Mouse (Mus musculus) left cerebral cortex, adult 2 months (tissue): ENCODE measurements around the gene Gpr62. TPM values are rescaled to one million over a fixed set of nuclear protein-coding genes. Genes with fewer than 3 reads are reported as not detected.

ENCODE experiments used
- DNase-seq, 2 experiments: peaks; one replicate each; pipeline ENCODE4 v3.0.0; 2021 to 2022; ENCODE audit warnings: low spot score in 2 of 2, mixed read lengths in 1 of 2; ENCODE audit errors: extremely low spot score in 1 of 2
- H3K27ac ChIP-seq: fragments of 200-600 bp; 2 replicates; pipeline ENCODE4 v1.8.1; 2022
- H3K4me3 ChIP-seq: fragments of 200-600 bp; 2 replicates; pipeline ENCODE4 v1.8.1; 2022
- CTCF ChIP-seq: fragments of 200-600 bp; IDR thresholded peaks from 2 replicates; pipeline ENCODE4 v1.8.1; 2022; ENCODE audit warnings: antibody characterized with exemption, mild to moderate bottlenecking, moderate library complexity
- intact Hi-C: fragments of 180-260 bp; cut with DNase I; formaldehyde crosslinking; loops from one replicate; pipeline ENCODE4 v1.15.1; 2025
- total RNA-seq, 2 experiments: library from RNA; stranded (reverse); gene quantifications; 2 replicates each; pipeline ENCODE4 v1.2.3; 2021

Gpr62 gene
- total RNA-seq, 2 experiments from 2014 or later: 7.4 to 7.6 TPM

DNA sequence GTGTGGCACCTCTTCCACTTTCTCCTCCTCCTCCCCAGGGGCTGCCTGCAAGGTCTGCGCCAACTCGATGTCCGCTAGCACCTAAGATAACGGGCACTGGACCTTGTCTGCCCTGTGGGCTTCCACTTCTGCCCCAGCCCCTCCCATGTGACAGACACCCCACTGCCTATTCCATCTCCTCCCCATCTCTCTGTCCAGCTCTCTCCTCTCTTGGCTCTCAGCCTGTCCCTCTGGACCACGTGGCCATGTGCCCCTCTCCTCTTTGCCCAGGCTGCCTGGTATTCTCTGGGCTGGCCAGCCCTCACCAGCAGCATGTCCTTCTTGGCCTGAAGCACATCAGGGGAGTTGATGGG is 8.0 kb upstream of the Gpr62 start:
- DNase-seq: peak; percentile 9 to 13

DNA sequence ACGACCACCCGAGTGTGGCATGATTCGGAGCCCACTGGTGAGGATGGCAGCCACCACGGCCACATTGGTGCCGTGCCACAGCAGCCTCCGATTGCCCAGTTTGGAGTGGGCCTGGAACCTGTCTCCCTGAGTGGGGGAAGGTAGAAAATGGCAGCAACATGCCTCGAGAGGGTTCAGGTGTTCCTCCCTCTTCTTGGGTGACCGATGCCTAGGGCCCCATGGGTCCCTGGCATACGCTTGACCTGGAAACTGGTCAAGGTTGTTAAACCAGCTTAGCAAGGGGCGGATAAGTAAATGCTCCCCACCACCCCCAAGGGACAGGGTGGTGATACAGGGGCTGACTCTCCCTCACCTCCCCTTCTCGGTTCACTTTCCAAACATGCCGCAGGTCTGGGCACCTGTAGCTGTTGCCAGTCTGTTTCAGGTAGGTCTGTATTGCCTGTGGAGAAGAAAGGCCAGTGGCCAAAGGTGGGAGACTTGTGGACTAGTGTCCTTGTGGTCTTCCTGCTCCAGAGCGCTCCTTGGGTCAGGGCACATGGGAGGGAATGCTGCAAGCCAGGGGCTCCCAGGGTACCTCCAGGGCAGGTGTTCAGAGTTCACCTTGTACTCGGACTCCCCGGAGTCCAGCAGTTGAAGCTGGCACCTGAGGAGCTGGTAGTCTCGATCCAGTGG is 7.5 kb upstream of the Gpr62 start:
- intact Hi-C loops: loop anchor here (5.0 kb wide), 1 partner anchor 106 kb away; the partner anchor contains the start of gene Dusp7
- DNase-seq: peak in 1 of 2 experiments; percentile 9
- TF ChIP-seq CTCF: no peak
- Histone ChIP-seq H3K4me3 (no peak overlapping the region), H3K27ac (peak overlapping the region; percentile 83)

More for the DNA sequence above, 8.0 kb upstream of the Gpr62 start:
- H3K27ac ChIP-seq: 0 out of 2 replicates have a peak overlapping the region, but pooled peaks have one; percentile 2
- intact Hi-C loops: loop anchor here (5.0 kb wide), 1 partner anchor 106 kb away; the partner anchor contains the start of gene Dusp7
- TF ChIP-seq CTCF: no peak
- H3K4me3 ChIP-seq: no peak overlapping the region

DNA sequence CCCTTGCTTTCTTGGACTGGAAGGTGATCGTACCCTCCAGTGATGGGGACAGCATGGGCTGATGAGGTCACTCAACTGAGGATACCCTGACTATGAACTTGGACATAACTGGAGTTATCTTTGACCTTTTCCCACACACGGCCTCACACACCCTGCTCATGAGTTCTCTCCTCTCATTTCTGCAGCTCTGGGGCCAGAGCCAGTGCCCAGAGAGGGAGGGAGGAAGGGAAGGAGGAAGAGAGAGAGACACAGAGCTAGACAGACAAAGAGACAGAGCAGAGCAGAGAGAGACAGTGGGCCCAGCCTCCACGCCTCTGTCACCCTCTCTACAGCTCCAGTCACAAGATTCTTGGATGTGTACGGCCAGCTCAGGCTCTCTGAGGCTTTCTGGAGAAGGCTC is 6.6 kb upstream of the Gpr62 start:
- Histone ChIP-seq H3K27ac (peak overlapping the region; percentile 83), H3K4me3 (no peak overlapping the region)
- TF ChIP-seq CTCF: no peak
- intact Hi-C loops: loop anchor here (5.0 kb wide), 1 partner anchor 105 kb away; the partner anchor contains the start of gene Dusp7
- DNase-seq: no peak

DNA sequence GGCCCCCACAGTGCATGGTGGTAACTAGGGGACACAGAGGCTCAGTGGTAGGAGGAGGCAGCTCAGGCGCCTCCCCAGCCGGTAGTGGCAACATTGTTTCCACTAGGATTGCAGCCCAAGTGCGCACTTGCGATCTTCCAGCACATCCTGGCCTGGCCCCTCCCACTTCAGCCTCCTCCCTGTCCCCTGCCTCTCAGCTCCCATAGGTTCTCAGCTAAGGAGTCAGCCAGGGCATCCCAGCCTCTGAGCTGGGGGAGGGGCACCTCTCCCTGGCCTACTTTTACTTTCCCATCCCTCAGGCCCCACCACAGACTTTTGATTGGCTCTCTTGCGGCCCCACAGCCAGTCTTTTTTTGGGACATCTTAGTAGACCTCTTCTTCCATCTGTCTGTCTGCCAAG is 6.2 kb upstream of the Gpr62 start:
- H3K4me3 ChIP-seq: no peak overlapping the region
- intact Hi-C loops: loop anchor here (5.0 kb wide), 1 partner anchor 105 kb away; the partner anchor contains the start of gene Dusp7
- DNase-seq: no peak
- TF ChIP-seq CTCF: no peak
- peak overlapping the region; percentile 83 for H3K27ac ChIP-seq

DNA sequence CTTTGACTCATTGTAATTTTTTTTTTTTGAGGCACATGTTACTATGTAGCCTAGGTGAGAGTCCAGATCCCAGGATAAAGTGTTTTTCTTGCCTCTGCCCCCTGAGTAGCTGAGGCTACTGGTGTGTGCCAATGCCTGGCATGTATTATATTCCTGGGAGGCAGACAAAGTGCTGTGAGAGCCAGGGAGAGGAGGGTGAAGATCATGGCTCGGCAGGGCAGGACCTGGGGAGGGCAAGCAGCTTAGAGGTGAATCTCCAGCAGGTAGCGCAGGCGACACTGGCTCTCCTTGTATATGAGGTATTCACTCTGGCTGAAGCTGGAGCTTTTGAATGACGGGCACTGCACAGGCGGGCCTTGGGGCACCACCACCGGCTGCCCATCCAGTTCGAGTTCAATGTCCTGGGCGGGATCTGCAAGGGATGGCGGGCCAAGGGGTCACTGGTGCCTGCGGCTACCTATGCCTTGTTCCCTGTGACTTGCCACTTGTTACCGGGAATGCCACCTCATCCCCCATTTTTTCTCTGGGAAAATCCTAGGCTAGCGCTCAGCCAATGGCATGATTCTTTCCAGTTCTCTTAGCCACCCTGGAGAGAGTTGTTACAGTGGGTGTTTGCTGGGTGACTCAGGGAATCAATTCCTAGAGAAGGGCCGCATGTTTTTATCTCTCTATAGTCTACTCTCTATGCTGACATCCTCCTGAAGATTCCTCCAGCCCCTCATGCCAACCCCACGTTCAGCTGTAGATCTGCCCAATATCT is 5.4 kb upstream of the Gpr62 start:
- intact Hi-C loops: loop anchor here (5.0 kb wide), 1 partner anchor 104 kb away; the partner anchor contains the start of gene Dusp7
- Histone ChIP-seq H3K27ac (peak overlapping the region; percentile 83), H3K4me3 (no peak overlapping the region)
- TF ChIP-seq CTCF: no peak
- no peak for DNase-seq

DNA sequence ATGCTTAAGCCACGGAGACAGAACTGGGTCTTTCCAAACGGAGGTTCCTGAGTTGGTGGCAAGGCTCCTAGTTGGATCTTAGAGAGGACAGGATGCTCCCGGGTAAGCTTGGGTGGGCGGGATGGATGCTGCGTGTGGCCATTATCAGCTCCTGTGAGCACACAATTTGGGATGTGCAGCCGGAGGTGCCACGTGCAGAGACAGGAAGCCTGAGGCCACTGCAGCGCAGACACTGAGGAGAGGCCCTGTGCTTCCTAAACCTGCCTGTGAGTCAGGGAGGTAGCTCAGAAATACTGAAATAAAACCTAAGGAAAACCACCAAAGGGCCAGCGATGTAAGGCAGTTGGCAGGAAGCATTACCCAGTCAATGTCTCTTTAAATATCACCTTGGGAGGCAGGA is 4.0 kb upstream of the Gpr62 start:
- Histone ChIP-seq H3K27ac (no peak overlapping the region), H3K4me3 (no peak overlapping the region)
- TF ChIP-seq CTCF: no peak
- intact Hi-C loops: loop anchor here (5.0 kb wide), 1 partner anchor 102 kb away; the partner anchor contains the start of gene Dusp7
- DNase-seq: no peak

DNA sequence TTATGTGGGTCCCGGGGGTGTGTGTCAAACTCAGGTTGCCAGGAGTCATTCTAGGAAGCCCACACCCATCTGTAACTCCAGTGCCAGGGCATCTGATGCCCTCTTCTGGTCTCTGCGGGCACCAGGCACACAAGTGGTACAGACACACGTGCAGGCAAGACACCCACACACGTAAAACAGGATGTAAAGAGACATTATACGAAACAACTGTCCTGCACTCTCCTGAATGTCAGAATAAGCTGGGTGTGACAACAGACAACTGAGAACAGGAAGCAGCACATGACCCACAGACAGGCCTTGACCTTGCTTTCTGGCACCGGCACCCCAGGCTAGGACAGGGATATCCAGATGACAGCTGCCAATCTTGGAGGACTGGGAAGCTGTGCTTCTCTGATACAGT is 3.6 kb upstream of the Gpr62 start:
- no peak for TF ChIP-seq CTCF
- intact Hi-C loops: no loop called here
- no peak overlapping the region for H3K4me3 ChIP-seq

DNA sequence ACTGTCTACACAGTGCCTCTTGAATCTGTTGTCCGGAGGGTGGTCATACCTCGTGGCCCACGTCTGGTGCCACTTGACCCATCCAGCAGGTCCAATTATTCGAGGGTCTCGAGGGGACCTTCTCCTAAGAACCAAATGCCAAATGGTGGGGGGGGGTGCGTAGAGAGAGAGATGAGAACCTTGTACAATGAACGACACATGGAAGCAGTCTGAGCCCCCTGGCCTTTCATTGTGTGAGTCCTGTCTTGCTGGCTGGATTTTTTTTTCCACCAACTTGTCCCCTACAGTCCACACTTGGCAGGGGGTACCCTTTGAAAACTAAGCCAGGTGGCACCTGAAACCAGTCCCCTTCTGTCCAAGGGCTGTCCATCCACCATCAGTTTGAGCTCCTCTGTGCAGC is 2.0 kb upstream of the Gpr62 start:
- Histone ChIP-seq H3K4me3 (no peak overlapping the region), H3K27ac (no peak overlapping the region)
- no peak for TF ChIP-seq CTCF
- intact Hi-C loops: no loop called here
- DNase-seq: no peak

More for the DNA sequence above, 3.6 kb upstream of the Gpr62 start:
- DNase-seq: no peak
- no peak overlapping the region for H3K27ac ChIP-seq

DNA sequence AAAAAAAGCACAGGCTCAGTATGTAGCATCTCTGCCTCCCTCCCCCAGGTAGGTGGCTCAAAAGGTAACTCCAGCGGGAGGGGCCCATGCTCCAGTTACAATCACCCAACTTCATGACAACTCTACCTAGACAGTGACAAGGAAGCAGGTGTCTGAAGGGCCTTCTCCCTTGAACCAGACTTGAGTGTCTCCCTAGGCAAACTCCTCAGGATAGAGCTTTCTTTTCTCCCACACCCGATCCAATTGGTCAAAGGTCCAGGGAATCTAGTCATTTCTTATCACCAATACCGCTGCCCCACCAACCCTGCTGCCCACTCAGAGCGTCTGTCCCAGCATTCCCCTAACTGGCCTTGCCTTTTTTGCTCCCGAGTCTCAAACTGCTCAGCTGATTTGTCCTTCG is 983 bp upstream of the Gpr62 start:
- H3K4me3 ChIP-seq: no peak overlapping the region
- DNase-seq: no peak
- intact Hi-C loops: no loop called here
- TF ChIP-seq CTCF: no peak
- H3K27ac ChIP-seq: no peak overlapping the region

DNA sequence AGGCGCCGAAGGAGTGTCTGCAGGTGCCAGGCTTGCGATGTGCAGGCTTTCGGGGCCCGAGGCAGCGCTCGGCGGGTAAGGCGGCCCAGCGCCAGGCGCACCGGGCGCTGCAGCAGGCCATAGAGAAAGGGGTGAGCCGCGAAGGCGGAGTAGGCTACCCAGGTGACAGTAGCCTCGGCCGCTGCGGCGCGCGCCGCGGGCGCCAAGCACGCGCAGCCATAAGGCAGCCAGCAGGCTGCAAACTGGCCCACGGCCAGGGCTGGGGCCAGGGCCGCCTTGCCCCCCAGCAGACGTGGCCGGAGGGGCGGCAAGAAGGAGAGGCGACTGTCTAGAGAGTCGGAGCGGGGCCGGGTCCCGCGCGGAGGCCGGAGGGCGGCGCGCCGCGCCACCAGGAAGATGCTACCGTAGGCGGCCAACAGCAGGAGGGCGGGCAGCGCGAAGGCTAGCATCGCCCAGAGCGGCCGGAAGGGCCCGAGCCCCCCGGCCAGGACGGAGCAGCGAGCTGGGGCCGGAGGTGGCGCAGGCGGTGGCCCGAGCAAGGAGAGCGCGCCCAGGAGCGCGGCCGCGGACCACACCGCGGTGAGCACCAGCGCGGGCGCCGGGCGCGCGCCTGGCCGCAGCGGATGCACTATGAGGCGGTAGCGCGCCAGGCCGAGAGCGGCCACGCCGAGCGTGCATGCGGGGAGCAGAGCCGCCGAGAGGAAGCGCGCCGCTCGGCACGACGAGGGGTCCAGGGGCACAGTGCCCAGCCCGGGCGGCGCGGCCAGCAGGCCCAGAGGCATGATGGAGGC is 792 bp downstream of the Gpr62 start:
- Histone ChIP-seq H3K27ac (peak overlapping the region; percentile 99), H3K4me3 (peak overlapping the region; percentile 60)
- peak; percentile 76 to 81 for DNase-seq
- intact Hi-C loops: no loop called here
- TF ChIP-seq CTCF: no peak

DNA sequence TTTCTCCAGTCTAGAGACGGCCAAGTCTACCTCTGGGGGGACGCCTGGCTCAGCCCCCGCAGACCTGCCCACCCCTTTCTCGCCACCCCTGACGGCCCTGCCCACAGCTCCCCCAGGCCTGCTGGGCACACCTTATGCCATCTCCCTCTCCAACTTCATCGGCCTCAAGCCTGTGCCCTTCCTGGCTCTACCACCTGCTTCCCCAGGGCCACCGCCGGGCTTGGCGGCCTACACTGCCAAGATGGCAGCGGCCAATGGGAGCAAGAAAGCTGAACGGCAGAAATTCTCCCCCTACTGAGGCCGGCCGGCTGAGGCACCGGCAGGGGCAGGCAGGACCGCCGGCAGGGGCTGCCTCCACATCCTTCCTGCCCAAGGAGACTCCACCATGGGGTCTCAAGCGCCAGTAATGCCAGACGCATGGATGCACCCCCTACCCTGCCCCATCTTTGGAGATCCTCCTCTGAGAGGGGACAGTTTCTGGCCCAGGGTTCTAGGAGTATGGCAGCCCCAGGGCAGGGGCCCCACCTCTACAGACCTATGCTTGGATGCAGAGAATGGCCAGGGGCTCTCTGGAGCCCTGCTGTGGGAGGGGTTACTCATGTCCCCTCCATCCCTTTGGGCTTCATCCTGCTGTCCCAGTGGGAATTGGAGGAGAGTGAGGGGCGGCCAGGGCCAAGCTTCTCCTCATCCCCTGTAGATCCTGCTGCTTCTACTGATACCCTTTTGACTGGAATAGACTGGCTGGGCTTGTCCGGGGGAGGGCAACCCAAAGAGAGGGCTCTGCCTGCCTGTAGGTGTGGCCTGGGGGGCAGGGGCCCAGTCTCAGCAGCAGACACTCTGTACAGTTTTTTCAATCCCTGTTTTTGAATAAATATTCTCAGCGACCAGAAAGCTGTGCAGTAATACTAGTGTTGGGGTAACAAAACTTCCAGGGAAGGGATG is 2.3 kb downstream of the Gpr62 start:
- Histone ChIP-seq H3K4me3 (no peak overlapping the region), H3K27ac (no peak overlapping the region)
- no peak for TF ChIP-seq CTCF
- intact Hi-C loops: no loop called here
- DNase-seq: no peak
